Mouse (Mus musculus) bone marrow macrophage, adult 2 months (primary cell): ENCODE data around the gene Mepe.

Experiments
- CTCF ChIP-seq: IDR thresholded peaks from 2 replicates; pipeline ENCODE4 v1.5.1; 2012; ENCODE audit warnings: low read depth, mild to moderate bottlenecking, low read length, moderate library complexity
- POLR2A ChIP-seq: IDR thresholded peaks from 2 replicates; pipeline ENCODE4 v1.6.1; 2012; ENCODE audit warnings: mild to moderate bottlenecking, low read depth, low read length, borderline replicate concordance

DNA sequence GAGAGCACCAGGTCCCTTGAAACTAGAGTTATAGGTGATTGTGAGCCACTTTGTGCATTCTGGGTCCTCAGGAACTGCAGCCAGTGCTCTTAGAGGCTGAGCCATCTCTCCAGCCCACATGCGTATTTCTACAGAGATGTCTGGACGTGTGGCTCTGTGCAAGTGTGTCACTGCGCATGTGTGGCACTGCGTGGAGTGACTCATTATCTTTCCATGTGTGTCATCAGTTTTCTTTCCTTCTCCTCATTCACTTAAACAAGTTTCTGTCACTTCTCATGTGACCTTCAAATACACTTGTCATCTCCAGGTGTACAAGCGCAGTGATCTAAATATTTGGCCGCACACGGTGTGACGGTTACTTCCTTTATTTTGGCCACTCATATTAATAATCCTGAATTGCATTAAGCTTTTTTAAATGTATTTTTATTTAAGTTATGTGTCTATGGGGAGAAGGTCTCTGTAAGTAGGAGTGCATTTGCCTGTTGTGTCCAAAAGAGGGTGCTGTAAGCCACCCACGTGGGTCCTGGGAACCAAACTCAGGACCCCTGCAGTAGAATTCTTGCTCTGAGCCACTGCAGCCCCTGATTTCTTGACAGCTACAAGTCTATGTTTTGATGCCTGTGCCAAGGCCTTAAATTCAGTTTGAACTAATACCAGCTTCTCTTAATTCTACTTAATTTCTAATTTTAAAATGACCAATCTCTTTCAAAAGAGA is 19.6 kb downstream of the Mepe start:
- TF ChIP-seq POLR2A (no peak), CTCF (peak; percentile 60)
